Mouse (Mus musculus): ENCODE data around the gene Endov.

DNA sequence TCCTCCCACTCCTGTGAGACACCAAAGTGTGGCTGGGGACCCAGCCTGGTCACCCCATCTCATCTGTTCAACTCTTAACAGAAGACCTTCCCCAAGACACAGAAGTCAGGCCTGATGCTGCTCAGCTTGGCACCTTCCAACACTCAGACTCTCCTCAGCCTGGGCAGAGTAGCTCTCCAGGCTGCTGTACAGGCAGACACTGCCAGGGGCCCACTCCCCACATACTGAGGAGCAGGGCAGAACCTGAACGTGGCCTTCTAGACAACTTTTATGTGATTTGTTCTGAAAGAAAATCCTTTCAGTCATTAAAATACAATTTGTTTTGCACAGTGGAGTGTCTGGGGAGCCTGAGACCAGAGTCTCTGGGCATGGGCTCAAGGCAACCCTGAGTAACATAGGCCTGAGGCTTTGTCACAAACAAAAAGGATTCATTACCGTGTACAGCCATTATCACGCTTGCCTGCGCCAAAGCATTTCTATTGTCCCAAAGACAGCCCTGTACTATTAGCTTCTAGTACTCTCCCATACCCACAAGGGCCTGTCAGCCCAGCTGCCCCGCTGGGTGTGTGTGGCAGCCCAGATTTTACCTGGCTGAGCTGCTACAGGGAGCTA, 18.1 kb downstream of the Endov start:
- no peak for TF ChIP-seq CTCF (IDR thresholded peaks at IDR 0.05; ENCODE audit: low read depth, low read length)
- TF ChIP-seq EP300 (IDR thresholded peaks at IDR 0.05; ENCODE audit: insufficient read depth, low read depth, low read length): no peak
